ENCODE assay signal across 7 mouse cellular contexts in genomic region chr6:34304675-34305241, GRCm38 (mm10). TPM values are rescaled to one million over a fixed set of nuclear protein-coding genes. Genes with fewer than 3 reads are reported as not detected.
A peak's percentile ranks its signal among the peaks of the same experiment; 100 is the strongest.
DNase-seq lines count a peak whose midpoint lies in the region; ATAC-seq lines count a peak whose summit lies in the region.

No protein-coding gene starts in this region.

- no peak overlapping the region for H3K4me3 ChIP-seq in limb, embryonic 13.5 days

- ATAC-seq in limb, embryonic 13.5 days (ENCODE audit: low FRiP score, low read depth), result peak; percentile 54; the same call in 1 of the 2 replicates
- no peak for ATAC-seq in inflammation-experienced regulatory T-cells, adult 6 months

- H3K4me1 ChIP-seq in limb, embryonic 13.5 days, result no peaks in the 10 kb centered on the region

- H3K36me3 ChIP-seq in limb, embryonic 13.5 days, result peaks cover 56% of the 10 kb centered on the region

- no peaks in the 10 kb centered on the region for H3K27me3 ChIP-seq in limb, embryonic 13.5 days

- H3K4me2 ChIP-seq in limb, embryonic 13.5 days (replicated peaks), result no peak overlapping the region

- 72% methylated on average over 10 of the region's 10 CpGs for WGBS in limb, embryonic 13.5 days

- H3K9ac ChIP-seq in limb, embryonic 13.5 days, result no peak overlapping the region

- no peak overlapping the region for H3K27ac ChIP-seq in limb, embryonic 13.5 days

- peak; percentile 47 for DNase-seq in ovary, postnatal 36 days (ENCODE audit: low spot score)
- no peak for DNase-seq in ovary, postnatal 10 days (ENCODE audit: low spot score)
- DNase-seq in heart, adult 9 months (ENCODE audit: low spot score in 2 of 2), result peak; percentile 46 to 57
- DNase-seq in layer of hippocampus, adult 9-11 months, result no peak
- no peak for DNase-seq in right cerebral cortex, postnatal 14 days

- no peaks in the 10 kb centered on the region for H3K9me3 ChIP-seq in limb, embryonic 13.5 days

RNA-seq across cellular contexts. Expression of gene Akr1b3, which starts 12.5 kb away (rescaled TPM):
- 196 and 199 TPM in 2 replicates for polyA plus RNA-seq in limb, embryonic 13.5 days (2015; fragmentation: Nextera tagmentation; extraction: Ambion mirVana)
- 100 to 1,000 TPM; 371 to 476 (median 432) TPM for polyA plus RNA-seq in inflammation-experienced regulatory T-cells, adult 6 months (2017; shearing (Covaris generic))

RNA-seq across cellular contexts. Expression of gene Akr1b8, which starts 49.2 kb away (rescaled TPM):
- 9.0 and 10.0 TPM in 2 replicates for polyA plus RNA-seq in limb, embryonic 13.5 days (2015; fragmentation: Nextera tagmentation; extraction: Ambion mirVana)
- under 1 TPM in 1 of 3 experiments, not detected in 2; 0.58 TPM for polyA plus RNA-seq in inflammation-experienced regulatory T-cells, adult 6 months (2017; shearing (Covaris generic))

Comparison
In these comparisons a context has a peak if more than half of its experiments do, and no peak if none do; other contexts are left out.
1. DNase-seq: peak in ovary, postnatal 36 days (single experiment) and heart, adult 9 months (2 of 2); none in ovary, postnatal 10 days (single experiment), layer of hippocampus, adult 9-11 months (single experiment) and right cerebral cortex, postnatal 14 days (single experiment).